Mouse (Mus musculus) mouse embryonic stem cell (cell line): ENCODE results near the gene Cacng2.
"Not testable (repeated sequence)": the region's sequence is repeated elsewhere in the genome, so short reads cannot be mapped to it uniquely, and the experiment has no call there.

ENCODE experiments used
- in situ Hi-C, 2 experiments: fragments of 300-500 bp; cut with MboI; formaldehyde crosslinking; loops; 1 replicate in 1 of 2; 3 replicates in 1 of 2; pipeline ENCODE4 v1.14.3; 2019 to 2020; ENCODE audit warnings: low sequenced_read_pairs in 2 of 2, low pct_unique_long_range_greater_than_20kb in 1 of 2, mixed read lengths in 1 of 2; ENCODE audit not compliant: unreplicated experiment in 1 of 2

Cacng2 gene

DNA sequence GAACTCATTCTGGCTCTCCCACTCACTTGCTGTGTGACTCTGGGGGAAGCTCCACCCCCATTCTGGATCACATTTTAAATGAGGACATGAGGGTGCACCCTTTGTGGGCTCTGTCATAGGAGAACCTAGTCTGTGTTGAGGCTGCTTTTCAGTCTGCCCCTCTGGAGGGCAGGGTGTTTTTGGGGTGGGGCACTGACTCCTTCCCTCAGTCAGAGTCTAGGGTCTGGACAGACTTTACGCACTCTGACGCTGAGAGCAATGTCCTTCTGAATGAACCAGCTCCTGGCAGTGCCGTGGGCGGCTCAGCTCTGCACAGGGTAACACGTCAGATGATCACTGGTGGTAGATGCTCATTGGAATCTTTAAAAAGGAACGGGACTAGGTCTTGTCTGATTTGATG lies 75.0 kb downstream of the Cacng2 start:
- in situ Hi-C loops, result no loop called here

DNA sequence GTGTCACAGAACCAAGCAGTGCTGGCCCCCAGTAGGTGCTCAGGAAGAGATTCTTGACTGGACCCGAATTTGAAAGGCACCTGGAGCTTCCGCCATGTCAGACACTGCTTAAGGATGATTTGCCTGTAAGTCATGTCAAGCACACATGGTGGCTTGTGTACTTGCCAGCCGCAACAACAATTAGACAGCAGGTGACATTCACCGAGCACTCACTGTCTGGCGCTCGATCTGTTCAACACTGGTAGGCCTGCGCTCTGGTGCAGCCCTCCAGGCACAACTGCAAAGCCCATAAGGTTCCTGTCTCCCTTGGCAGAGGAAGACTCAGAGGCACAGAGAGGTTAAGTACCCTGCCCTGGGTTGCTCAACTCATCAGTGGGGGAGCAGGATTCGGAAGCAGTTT lies 77.1 kb downstream of the Cacng2 start:
- in situ Hi-C loops, result no loop called here

DNA sequence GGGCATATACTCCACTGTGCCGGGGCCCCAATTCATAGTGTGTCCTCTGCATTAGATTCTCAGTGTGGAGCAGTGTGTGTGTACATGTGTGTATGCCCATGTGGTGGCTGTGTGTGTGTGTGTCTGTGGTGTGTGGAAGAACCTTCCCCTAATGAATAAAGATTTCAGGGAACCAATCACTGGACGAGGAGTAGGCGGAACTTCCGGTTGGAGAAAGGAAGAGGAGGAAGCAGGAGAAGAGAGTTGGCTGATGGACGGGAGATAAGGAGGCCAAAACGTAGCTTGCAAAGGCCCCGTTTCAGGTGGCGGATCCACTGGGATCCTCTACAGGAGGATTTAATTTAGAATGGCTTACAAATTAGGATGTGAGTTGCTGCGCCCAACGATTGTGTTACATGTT lies 82.2 kb downstream of the Cacng2 start:
- in situ Hi-C loops, result no loop called here

DNA sequence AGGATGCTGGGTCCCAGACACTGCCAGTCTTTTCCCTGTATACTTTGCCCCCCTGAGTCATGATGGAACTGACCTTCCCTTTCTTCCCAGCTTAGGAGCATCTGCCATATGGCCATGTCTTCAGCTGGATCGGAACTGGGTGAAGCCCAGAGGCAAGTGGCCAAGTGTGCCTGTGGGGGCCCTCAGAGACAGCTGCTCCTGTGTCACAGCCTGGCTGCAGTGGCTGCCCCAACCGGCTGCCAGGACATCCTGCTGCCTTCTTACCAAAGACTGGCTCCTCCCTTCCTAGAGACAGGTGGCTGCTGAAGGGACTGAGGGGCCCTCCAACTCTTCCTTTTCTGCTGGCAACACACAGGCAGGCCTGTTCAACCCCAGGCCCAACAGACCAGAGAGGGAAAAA lies 83.2 kb downstream of the Cacng2 start:
- in situ Hi-C loops, result no loop called here

DNA sequence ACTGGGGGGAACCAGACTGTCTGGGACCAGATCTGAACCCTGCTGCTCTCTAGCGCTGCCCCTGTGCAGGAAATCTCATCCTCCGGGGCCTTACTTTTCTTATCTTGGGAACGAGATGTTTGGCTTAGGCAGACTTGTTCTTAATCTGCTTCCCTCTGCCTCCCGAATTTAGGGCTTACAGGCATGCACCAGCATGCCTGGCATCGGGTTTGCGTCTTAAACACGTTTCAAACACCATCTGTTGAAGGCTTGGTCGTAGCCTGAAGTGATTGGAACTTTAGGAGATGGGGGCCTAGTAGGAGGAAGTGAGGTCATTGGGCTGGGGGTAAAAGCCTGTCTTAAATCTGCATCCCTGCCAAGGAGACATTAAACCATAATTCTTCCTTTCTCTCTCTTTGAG lies 89.9 kb downstream of the Cacng2 start:
- in situ Hi-C loops, result no loop called here

DNA sequence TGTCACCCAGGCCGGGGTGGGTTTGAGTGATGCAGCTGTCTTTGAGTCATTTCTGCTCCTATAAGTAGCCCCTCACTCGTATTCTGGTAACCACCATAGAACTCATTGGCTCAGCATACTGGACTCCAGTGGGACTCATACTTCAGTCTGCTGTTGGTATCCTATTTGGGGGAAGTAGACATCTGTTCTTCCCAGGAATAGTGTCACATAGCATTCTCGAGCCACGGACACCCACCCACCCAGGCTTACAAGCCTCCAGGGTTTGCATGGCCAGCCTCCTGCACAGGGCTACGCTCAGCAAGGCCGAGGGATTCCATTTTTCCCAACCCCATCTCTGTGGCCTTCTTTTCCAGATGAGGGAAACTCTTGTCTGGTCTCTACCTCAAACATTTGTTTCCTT lies 93.3 kb downstream of the Cacng2 start:
- in situ Hi-C loops, result no loop called here

DNA sequence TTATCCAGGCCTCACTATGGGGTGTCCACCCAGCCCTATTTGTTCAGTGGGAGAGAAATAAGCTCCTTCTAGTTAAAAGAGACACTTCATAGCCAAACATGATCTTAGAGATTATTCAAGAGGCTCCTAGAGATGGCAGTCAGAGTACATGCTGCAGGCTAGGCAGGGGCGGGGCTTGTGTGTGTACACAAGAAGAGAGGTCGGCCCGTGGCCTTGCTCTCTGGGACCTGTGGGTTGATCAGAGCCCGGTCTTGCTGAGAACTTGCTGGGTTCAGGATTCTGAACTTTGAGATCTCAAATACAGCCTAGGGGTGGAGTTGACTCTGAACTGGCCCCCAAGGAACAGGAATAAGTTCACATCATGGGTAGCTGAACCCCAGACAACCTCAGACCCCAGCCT lies 95.6 kb downstream of the Cacng2 start:
- in situ Hi-C loops, result no loop called here

DNA sequence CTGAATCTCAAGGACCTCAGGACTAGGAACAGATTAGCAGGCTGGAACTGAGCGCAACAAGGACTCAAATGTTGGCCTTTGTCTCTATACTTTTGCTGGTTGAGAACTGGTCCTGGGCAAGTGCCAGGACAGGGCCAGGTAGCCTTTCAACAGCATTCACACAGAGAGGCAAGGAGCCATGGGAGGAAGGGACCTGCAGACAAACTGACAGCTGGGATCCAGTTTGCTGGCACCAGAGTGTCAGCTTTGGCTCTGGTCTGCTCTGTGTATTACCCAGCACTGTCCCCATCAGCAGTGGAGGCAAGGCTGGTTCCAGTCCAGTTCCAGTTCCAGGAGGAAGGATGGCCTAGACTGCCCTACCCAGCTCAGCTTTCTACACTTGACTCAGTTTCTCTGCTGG lies 105.8 kb downstream of the Cacng2 start:
- in situ Hi-C loops, result no loop called here

DNA sequence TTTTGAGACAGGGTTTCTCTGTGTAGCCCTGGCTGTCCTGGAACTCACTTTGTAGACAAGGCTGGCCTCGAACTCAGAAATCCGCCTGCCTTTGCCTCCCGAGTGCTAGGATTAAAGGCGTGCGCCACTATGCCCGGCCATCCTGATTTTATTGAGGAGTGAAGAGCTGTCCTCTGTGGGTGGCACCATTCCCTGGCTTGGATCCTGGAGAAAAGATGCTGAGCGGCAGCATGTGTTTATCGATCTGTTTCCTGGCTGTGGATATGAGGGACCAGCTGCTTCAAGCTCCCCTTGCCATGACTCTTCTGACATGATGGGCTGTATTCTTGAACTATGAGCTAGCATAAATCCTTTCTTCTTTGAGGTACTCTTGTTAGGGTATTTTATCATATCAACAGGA lies 111.6 kb downstream of the Cacng2 start:
- in situ Hi-C loops, result not testable (repeated sequence)

DNA sequence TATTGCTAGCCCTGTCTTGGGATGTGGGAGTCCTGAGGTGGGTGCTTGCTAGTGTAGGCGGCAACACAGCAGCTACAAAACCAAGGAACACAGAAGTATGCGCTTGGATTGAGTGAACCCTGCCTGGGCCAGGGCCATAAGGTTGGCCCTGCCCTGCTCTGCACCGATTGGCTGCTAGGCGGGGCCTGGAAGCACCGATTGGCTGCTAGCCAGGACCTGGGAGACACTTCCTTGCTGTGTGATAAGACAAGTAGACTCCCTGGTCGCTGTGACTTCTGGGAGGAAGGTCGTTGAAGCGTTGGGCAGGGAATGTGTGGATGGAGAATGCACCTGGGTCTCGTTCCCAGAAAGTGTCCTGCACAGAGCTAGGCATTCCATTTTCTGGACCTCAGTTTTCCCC lies 115.9 kb downstream of the Cacng2 start:
- in situ Hi-C loops, result no loop called here

DNA sequence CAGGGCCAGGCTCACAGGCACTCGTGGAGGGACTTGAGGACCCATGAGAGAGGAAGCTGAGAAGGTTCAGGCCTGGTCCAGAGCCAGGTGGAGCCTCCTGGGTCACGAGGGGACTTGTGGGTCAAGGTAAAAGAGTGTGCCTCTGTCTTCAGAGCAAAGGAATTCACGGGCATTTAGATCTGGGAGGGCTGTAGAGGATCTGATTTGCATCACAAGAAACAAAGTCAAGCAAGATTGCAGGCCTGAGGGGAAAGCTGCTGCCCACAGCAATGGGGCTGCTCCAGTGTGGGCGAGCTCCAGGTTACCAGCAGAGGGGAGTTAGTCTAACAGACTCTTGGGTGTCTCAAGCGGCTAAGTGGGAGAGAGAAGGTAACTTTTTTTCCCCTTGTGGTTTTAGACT lies 118.4 kb downstream of the Cacng2 start:
- in situ Hi-C loops, result no loop called here

DNA sequence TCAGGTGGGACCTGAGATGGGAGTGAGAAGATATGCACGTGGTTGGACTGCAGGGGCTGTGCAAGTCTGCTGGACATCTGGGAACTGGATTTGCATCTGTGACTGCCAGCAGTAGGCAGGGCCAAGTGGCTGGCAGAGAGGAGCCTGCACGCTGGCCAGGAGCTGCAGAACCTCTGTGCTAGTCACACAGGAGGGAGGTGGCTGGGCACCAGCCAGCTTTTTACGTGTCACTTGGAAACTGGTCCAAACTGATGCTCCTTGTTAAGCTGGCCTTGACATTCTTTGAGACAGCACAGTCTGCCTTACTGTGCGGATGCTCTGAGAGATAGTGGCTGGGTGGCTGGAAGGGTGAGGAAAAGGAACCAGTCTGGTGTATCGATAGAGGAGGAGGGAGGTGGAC lies 131.3 kb downstream of the Cacng2 start:
- in situ Hi-C loops, result no loop called here

DNA sequence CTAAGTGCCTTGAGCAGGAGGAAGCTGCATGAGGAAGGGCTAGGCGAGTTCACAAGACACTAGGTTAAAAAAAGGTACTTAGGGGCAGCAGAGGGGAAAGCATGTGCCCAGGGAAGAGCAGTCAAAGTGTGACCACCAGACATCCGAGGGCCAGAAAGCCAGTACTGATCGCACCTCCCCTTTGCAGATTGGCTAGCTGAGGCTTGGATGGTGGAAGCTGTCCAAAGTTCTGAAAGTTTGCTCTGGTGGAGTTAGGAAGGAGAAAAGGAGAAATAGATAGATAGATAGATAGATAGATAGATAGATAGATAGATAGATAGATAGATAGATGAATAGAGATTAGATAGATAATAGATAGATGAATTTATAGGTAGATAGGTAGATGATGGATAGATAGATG lies 136.4 kb downstream of the Cacng2 start:
- in situ Hi-C loops, result no loop called here

DNA sequence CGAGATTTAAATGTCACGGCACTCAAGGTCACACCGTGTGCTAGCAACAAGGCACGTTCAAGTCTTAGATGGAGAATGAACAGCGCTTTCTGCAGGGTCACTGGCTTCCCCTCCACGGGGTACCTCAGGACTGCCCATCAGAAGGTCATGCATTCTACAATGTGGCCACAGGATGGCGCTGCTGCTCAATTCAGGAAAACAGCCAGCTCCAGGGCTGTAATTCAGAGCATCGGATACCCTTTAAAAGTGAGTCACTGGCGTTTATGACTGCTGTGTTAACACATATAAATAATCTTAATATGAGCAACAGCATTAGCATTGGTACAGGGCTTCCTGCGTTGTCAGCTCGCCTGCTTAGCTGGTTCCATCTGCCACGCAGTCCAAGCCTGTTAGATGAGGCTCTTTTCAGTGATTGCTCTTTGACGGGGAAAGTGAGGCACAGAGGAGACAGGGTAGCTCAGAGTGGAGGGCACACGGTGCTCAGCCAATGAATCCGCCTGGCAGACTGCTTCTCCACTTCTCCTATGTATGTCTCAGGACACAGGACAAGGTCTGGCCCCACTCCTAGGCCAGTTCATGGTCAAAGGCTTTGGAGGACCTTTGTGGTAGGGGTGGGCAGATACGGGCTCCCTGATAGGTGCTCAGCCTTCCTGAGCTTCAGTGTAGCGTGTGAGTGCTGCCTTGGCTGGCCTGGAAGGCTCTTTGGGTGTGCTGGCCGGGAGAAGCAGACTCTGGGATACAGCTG lies 137.5 kb downstream of the Cacng2 start:
- in situ Hi-C loops, result no loop called here

DNA sequence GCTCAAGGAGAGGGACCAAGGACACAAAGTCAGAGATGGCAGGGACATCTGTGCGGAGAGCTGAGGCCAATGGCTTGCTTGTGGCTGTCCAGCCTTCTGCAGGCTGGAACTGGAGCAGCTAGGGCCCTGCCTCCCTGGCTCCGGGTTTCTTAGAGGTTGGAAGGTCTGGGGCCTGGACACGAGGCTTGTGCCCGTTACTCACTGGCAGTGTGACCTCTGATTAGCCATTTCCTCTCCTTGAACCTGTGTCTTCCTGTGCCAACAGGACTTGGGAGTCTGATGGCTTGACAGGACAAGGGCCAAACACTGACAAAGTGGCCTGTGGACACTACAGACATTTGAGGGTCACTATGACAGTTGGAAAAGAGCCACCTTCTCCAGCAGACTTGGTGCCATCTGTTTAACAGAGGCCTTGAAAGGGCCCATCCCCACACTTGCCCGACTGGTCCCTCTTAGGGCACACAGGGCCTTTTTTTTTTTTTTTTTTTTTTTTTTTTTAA lies 138.6 kb downstream of the Cacng2 start:
- in situ Hi-C loops, result no loop called here

DNA sequence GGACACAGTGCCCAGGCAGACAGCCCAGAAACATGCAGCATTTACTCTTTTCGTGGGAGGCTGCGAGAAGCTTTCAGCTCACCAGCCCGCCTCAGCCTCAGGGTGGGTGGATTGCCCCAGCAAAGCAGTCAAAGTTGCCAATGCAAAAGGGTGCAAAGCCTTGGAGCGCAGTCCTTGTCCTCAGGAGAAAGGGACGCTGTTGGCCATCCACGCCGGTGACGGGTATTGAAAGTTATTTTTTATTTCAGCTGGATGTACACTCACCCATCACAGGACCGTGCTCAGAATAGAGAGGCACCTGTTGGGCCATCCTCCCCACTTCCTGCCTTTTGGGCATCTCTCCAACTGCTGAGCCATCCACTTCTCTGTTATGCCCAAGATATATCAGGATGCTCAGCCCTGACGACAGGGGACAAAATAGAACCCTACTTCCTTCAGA lies 140.4 kb downstream of the Cacng2 start:
- in situ Hi-C loops, result no loop called here

DNA sequence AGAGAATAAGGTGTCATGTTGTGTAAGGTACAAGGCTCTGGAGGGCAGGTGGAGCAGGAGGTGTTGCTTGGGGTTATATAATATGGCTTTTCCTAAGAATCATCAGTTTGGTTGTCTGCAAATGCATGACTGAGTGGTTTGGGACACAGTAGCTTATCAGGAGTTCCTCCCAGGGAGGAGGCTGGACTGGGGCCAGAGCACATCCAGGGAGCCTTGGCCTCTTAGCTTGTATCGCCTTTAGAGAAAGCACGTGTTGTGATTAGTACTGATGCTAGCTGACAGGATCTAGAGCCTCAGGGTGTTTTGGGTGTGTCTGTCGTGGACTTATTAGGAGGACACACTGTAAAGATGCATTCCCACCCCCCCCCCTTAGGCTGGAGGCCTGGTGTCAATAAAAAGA lies 142.2 kb downstream of the Cacng2 start:
- in situ Hi-C loops, result no loop called here

DNA sequence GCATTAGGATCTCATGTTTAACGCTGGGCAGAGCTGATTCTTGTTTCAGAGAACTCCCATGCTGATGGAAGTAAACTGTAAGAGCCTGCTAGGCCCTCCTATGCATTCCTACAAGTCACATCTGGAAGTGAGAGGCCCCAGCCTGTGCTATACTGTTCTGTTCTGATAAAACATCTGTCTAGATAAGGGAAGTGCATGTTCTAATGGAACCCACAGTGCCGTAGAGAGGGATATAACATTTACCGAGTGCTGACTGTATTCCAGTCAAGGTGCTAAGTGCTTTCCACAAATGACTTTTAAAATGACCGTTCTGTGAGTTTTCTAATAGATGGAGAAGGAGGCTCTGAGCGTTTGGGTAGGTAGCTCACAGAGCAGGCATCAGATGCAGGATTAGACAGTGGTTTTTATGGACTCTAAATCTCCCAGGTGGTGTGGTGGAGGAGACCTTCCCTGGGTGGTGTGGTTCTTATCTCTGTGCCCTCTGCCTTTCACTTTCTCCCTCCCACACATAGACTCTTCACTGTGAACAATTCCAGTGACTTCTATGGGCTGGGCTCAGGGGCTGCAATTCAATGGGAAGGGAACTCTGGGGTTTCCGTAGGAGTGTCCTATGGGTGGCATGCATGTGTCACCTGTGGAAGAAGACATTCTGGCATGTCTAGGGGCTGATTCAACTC lies 145.5 kb downstream of the Cacng2 start:
- in situ Hi-C loops, result no loop called here

DNA sequence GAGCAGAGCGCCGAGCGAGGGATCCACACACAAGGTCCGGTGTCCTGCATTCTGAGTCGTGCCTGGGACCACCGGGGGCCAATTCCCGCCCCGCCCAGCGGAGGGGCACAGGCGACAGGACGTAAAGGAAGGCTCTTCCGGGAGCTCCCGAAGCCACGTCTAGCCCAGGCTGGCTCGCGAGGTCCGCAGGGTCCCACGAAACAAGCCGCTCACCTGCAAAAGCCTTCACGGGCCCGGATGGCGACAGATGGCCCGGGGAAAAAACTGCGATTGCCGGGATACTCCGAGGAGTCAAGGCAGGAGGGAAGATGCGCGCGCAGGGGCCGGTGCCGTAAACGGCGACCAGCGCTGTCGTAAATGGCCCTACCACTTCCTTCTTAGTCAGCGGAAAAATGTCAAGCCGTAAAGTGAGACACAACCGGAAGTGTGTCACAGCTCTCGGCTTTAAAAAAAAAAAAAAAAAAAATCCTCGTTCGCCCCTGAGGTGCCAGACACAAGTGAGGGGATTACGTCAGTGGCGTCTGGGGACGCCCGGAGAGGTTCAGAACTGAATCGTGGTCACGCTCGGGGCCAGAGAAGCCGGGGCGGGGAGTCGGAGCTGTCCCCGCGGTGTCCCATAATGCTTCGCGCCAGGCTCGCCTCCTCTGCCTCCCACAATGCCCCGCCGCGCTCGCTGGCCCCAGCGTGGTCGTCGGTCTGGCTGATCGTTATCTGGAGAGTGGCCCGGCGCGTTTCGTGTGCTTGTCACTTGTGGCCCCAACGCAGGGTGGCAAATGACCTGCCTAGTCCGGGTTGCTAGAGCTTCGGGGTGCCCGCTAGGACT lies 149.1 kb downstream of the Cacng2 start, which contains the start of gene Eif3d:
Gene Eif3d, minus strand, starts transcription at position 344 of the 823 bp plus-strand sequence.
- in situ Hi-C loops, result no loop called here
